Mouse (Mus musculus) left cerebral cortex, postnatal 4 days (tissue): ENCODE measurements around the gene Calm2. TPM values are rescaled to one million over a fixed set of nuclear protein-coding genes. Genes with fewer than 3 reads are reported as not detected.

Experiments
- DNase-seq: peaks from one replicate; pipeline ENCODE4 v3.0.0-alpha.2; 2022
- intact Hi-C: fragments of 180-260 bp; cut with DNase I; formaldehyde crosslinking; loops from one replicate; pipeline ENCODE4 v1.15.1; 2025
- total RNA-seq, 2 experiments: library from RNA; stranded (reverse); gene quantifications; 2 replicates each; pipeline ENCODE4 v1.2.3; 2021

Calm2 gene
- 1,000 to 10,000 TPM; 1,837 to 1,937 TPM for total RNA-seq

DNA sequence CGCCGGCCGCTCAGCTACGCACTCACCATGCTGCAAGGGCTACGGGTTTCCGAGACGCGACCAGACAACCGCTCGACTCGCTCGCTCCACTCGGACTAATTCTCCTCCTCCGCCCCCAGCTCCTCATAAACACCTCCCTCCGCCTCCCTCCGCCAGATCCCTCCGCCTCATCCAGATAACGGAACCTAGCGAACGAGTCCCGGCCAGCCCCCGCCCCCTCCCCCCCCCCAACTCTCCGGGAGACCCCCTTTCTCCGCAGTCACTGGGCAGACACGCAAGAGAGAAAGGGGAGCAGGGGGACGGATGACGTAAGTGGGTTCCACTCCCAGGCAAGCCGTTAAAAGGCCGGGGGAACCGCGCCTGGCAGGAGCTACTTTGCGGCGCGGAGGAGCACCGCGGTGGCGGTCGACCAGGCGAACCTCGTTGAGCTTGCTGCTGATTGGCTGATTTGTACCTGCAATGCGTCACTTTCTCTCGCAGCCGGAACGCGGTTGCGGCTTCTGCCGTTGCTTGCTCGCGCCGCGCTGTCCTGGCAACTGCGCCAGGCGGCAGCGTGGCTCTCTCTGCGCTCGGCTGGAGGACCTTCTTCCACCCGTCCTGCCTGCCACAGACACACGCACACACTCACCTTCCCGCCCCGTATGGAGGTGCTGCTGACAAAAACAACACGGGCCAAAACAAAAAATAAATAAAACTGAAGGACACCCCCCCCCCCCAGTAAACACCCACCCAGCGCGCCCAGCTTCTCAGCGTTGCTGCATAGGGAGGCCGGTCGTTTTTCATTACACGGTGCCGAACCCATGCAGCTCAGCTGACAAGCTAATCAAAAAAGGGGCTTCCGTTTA lies at the start of gene Calm2:
TSS of gene Calm2 (minus strand) at position 169 of the 845 bp plus-strand sequence.
- peak; percentile 99 for DNase-seq
- intact Hi-C loops: loop anchor here (2.0 to 5.0 kb wide), 3 partner anchors 84 to 130 kb away; no protein-coding TSS in a partner anchor

DNA sequence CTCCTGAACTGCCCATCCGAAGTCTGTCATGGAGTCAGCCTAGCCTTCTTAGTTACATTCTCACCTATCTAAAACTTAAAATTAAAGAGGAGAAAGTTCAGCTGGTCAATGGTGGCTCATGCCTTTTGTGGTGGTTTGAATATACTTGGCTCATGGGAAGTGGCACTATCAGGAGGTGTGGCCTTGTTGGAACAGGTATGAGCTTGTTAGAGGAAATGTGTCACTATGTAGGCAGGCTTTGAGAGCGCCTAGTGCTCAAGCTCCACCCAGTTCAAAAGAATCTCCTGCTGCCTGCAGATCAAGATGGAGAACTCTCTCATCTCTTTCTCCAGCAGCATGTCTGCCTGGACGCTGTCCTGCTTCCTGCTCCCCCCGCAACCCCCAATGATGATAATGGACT lies 48.8 kb upstream of the Calm2 start:
- no peak for DNase-seq
- intact Hi-C loops: no loop called here

DNA sequence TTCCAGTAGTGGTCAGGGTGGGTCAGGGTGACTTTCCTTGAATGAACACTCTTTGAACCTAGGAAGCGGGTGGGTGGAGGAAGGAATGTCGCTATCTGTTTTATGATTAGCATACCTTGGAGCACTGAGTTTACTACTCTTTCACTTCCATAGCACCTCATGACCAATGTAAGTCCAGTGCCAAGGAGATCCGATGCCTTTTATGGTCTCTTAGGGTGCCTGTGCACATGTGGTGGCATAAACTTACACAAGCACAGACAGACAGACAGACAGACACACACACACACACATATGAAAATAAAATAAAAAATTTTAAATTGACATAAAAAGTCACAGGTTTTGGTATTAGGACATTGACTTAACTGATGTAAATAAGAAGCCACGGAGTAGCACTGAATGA lies 47.6 kb upstream of the Calm2 start:
- no peak for DNase-seq
- intact Hi-C loops: no loop called here

DNA sequence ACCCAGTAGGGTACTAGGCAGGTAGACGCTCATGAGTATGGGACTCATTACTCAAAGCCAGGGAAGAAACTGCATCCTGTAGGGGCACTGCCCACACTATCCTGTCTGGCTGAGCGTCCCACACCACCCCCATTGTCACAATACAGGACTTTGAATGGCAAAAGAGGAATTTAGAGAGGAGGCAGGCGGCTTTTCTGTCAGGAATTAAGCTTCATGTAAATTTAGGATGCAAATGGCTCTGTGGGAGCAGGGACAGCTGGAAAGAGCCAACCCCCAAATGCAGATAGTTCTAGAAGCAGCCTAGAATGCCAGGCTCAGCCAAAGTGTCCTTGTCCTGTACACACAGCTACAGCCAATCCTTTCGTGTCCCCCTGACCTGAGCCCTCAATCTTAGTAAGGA lies 45.6 kb upstream of the Calm2 start:
- DNase-seq: no peak
- intact Hi-C loops: no loop called here

DNA sequence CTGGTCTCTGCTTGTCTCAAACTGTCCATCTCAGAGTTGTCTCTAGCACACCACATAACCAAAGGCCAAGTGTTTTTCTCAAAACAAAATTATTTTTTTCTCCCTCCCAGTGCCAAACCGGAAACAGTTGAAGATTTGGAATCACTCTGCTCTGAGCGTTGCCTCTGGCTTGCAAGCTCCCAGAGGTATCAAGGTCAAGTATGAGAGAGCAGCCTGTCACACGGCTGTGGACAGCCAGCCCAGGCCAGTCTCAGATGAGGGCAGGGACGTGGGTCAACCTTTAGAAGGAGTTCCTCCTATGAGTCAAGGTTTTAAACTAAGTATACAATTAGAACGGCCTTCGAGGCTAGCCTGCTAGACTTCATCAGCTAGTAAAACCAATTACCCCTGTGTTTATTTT lies 43.6 kb upstream of the Calm2 start:
- intact Hi-C loops: no loop called here
- DNase-seq: no peak

DNA sequence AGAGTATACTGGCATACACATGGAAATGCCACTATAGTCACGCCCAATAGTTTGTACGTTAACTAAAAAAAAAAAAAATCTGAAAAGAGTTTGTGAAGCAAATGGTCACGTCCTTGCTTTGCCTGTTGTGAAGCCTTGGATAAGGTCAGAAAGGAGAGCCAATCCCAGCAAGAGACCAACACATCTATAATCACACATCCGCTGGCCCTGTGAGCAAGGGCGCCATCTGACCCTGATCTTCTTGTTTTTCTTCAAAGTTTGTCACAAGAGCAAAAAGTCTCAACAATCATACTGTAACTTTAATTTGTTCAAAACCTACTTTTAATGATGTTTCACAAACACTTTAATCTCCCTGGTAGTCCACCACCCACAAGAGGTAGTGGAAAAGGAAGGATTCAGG lies 39.0 kb upstream of the Calm2 start:
- no peak for DNase-seq
- intact Hi-C loops: no loop called here

DNA sequence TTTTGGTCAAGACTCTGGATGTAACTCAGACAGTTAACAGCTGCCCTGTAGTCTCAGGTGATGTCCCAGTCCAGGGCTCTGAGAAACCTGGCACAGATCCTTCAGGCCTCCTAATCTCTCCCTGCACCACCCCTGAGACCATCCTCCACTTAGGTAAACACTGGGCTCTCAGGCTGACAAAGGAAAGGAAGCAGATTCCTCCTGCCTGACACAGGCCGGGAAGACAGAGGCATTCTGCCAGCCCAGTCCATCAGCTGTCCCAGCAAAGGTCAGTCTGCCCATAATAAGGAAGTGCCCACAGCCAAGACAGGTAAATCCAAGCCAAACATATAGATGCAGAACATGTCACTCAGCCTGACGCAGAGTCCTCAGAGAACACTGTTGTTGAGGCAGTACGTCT lies 36.1 kb upstream of the Calm2 start:
- DNase-seq: no peak
- intact Hi-C loops: no loop called here

DNA sequence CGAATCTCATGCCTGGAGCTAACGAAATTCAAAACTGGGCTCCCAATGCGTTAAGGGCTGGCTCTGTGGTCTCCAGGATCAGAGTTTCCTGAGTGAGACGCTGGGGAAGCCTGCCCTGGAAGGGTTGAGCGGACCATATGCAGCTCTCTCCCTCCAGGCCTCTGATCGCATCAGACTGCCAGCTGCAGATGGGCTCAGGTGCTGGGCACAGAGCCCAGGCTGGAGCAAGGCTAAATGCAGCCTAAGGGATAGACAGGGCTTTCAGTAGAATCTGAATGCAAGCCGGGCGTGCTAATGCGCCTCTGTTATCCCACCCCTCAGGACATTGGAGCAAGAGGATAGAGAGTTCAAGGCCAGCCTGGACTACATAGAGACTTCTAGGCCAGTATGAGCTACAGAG lies 31.8 kb upstream of the Calm2 start:
- DNase-seq: peak; percentile 91
- intact Hi-C loops: no loop called here

DNA sequence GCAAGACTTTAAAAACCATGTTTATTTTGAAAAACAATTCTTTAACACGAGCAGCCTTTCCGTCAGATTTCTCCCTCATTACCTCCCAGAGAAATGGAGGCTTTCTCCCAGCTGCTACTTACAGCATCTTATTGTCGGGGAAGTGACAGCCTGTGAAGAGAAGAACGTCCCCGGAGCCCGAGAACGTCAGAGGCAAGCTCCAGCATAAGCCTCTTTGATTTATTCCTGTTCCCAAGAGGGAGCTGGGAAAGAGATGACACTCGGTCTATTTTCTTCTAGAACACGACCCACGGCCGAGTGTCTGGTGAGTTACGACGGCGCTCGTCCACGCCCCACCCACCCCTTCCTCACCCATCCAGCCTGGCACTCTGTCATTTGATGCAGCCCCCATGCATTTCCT lies 30.9 kb upstream of the Calm2 start:
- intact Hi-C loops: no loop called here
- DNase-seq: no peak

DNA sequence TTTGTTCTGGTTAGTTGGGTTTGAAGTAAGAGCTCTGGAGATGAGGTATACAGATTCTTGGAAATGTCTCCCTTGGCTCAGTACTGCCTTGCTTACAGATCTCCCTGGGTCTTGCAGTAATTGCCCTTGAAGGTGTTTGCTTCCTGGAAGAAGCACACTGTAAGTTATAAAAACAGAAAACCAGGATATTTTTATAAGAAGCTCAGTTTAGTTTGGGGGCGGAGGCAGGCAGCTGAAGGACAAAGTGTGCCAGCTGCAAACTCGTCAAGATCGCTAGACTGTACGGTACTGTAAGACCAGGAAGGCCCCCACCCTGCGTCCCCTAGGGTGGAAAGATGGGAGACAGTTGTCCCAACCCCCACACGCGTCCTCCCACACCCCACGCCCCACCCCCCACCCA lies 28.6 kb upstream of the Calm2 start:
- intact Hi-C loops: no loop called here
- no peak for DNase-seq

DNA sequence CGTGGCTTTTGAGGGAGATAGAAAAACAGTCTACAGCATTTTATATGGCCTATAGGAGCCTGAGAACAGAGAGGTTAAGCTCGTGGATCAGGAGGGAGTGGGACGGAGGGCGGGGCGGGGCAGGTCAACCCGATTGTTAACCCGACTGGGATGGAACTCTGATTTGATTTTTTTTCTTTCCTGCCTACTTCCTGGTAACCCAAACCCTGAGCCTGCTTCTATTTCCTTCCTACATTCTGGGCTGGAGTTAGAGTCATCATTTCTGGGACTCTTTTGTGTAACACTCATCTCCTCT lies 27.7 kb upstream of the Calm2 start:
- intact Hi-C loops: no loop called here
- DNase-seq: no peak

DNA sequence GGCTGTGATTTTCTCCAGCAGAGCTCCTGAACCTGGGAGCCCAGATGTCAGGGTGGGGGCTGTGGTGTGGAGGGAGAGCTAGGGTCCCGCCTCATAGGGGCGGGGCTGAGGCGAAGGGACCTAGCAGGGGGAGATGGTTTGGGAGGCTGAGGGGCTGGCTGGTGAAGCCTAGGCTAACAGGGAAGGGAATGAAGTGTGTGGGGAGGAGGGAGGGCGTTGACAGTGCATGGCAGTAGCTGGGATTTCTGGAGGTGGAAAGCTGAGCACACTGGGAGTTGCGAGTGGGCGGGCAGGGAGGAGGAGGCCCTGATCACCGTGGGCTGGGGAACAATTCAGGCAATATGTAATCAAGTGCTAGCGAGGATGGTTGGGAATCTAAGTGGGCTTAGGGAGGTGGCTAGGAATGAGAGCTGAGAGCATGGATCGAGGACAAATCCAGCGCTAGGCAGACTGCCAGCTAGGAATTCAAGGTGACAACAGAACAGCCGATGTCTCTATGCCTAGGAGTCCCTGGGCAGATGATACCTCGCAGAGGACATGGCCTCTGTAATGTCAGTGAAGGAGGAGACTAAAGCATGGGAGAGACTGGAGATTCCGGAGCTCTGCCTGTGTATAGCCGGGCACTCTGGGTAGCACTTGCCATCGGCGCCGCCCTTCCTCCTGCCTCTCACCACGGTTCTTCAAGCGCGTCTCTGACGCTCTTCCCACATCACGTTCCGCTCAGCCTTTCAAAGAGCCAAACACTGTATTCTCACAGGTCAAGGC lies 27.2 kb upstream of the Calm2 start:
- peak; percentile 66 for DNase-seq
- intact Hi-C loops: no loop called here

DNA sequence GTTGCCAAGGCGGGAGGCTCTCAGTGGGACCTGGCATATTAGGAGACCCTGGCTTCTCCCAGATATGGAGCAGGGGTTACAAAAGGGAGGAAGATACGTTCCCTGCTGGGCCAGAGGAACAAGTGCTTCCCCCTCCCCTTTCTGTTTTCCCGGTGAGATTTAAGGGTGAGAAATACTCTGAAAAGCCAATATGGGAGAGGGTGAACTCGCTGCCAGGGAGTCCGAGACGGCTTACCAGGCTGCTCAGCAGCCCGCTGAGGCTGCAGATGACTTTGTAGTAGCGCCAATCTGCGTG lies 26.7 kb upstream of the Calm2 start:
- intact Hi-C loops: no loop called here
- no peak for DNase-seq

DNA sequence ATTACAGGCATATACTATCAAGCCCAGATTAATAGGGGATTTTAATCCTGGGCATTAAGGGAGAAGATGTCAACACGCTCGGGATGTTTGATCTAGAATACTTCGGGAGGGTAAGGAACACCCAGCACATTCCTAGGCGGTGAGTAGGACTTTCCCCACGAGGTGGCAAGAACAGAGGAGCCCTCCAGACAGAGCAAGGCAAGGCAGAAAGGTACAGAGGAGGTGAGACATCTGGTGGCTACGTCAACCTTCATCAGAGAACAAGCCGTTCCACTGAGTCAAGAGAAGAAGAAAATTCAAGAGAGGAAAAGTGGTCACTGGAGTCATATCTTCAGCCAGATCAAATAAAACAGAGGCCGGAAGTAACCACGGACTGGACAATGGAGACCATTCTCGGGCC lies 26.1 kb upstream of the Calm2 start:
- intact Hi-C loops: no loop called here
- DNase-seq: no peak

DNA sequence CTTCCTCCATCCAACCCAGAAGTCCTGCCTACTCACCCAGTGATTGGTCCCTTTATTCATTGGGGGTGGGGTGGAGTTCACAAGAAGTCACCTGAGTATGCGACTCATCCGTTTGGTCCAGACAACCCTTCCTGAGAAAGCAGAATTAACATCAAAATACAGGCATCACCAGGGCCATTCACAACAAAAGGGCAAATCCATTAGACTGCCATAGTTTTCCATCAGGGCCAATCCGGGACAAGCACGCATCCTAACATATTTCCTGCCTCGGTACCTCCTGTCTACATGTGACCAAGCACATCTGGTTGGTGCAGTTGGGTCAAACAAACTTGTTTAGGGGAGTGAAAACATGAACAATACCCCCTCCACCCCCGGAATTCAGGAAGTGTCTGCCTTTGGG lies 24.9 kb upstream of the Calm2 start:
- intact Hi-C loops: no loop called here
- no peak for DNase-seq

DNA sequence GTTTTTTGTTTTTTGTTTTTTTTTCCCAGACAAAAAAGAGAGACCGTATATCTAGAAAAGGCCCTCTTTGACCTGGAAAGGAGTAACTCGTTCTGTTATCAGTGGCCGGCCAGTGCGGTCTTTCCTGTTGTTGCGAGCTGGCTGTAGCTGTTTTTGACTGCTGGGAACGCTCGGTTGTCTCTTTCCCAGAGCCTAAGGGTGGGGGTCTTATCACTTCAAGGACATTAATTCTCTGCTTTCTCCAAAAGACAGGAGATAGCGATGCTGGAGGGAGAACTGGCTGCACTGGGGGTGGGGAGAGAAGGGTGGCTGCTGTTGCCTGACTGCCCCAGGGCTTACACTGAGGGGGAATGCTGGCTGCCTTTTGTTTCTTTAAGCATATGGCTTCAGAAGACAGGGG lies 24.1 kb upstream of the Calm2 start:
- DNase-seq: no peak
- intact Hi-C loops: no loop called here

DNA sequence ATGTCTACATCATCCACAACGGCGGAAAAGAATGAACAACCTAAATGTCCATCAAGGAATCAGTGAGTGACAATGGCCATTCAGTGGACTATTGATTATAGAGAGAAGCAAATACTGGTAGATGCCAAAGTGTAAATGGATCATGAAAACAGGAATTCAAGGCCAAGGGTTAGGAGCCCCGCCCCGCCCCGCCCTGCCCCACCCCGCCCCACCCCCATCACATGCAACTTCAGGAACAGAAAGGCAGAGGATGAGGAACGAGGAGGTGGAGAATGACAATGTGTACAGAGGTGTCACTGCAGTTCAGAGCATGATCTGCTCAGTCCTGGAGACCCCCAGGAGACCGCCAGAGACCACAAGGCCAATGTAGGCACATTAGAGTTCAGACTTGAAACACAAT lies 23.5 kb upstream of the Calm2 start:
- intact Hi-C loops: no loop called here

DNA sequence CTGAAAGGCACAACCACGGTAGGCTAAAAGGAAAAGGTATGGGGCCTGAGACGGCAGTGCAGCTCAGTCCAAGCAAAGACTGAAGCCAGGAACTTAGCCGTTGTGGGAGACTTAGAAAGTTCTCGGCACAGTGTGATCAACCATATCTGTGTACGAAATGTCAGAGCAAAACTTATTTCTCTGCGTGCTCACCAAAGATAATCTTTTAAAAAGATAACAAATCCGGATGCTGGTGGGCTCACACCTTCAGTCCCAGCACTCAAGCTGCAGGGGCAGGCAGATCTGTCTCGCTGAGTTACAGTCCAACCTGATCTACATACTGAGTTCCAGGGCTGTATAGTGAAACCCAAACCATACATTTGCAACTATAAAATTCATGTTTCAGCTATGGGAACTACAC lies 22.7 kb upstream of the Calm2 start:
- DNase-seq: no peak
- intact Hi-C loops: no loop called here

More for the DNA sequence above, 23.5 kb upstream of the Calm2 start:
- no peak for DNase-seq

DNA sequence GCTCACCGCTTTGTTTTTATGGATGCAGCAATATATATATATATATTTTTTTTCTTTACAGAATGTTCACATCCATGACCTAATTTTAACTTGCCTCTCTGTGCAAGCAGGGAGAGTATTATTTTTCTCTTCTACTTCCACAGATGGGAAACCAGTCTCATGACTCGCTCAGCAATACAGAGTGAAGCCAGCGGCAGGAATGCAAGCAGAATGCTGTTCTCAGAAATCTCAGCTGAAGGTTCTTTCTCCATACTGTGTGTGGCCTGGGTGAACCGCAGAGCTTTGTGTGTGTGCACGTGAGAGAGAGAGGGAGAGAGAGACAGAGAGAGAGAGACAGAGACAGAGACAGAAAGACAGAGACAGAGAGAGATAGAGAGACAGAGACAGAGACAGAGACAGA lies 21.9 kb upstream of the Calm2 start:
- intact Hi-C loops: no loop called here
- no peak for DNase-seq

DNA sequence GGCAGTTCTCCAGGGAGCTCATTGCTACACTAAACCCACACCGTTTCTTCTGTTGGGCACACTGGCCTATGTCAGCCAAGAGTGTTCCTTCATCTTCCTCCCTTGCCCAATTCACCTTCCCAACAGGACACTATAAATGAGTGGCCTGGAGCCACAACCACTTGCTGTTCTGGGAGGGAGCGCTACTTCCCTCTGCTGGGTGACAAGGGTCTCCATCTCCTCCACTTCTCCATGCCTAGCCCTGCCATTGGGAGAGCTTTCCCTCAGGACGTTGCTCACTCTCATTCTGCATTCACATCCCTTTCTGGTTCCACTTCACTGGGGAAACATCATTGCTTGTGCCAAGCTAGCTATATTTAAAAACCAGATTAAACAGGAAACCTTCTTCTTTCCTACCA lies 14.8 kb upstream of the Calm2 start:
- intact Hi-C loops: no loop called here
- DNase-seq: no peak

DNA sequence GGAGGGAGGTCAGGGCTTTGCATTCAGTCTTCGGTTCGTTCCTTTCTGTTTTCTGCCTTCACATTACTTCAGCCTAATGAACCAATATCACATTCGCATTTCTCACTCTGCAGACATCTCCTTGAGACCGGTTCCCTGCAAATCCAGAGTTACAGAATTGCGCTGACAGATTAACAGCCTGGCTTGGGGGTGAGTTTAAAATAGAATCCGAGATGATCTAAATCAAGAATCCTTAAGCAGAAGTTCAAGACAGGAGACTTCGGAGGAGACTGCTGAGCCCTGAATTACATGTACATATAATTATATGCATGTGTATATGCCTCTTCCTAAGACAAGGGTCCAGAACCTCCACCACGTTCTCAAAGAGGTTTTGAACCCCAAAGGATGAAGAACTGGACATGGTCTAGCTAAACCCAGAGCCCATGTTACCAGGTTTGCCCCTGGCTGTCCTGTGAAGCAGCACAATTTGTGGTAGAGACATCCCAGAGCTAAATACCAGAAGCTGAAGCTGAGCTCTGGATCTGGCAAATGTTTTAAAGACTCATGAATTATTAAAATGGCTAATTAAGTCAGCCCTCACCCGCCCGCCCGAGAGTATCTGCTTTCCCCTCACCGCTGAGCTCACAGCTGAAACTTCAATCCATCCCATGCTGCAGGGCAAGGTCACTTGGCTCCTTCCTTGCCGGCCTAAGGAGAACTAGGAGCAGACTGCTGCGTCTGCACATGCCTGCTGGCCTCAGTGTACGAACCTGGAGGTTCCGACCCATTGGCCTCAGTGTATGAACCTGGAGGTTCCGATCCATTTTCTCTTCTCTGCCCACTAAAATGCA lies 14.1 kb upstream of the Calm2 start:
- DNase-seq: peak; percentile 37
- intact Hi-C loops: no loop called here
